Mouse (Mus musculus) embryo, embryonic 11.5 days (tissue): Measurements from ENCODE around the gene Cacna1c.

Experiments
- DNase-seq: peaks from one replicate; pipeline ENCODE4 v3.0.0-alpha.2; 2012; ENCODE audit warnings: low read depth, low spot score

Cacna1c gene

DNA sequence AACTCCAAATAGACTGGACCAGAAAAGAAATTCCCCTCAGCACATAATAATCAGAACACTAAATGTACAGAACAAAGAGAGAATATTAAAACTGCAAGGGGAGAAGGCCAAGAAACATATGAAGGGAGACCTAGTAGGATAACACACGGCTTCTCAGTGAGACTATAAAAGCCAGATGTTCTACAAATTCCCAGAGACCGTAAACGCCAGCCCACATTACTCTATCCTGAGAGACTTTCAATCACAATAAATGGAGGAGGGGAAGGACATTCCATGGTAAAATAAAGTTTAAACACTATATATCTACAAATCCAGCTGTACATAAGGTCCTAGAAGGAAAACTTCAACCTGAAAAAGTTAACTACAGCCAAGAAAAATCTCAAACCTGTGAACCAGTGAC lies 185.3 kb downstream of the Cacna1c start:
- DNase-seq, result no peak

DNA sequence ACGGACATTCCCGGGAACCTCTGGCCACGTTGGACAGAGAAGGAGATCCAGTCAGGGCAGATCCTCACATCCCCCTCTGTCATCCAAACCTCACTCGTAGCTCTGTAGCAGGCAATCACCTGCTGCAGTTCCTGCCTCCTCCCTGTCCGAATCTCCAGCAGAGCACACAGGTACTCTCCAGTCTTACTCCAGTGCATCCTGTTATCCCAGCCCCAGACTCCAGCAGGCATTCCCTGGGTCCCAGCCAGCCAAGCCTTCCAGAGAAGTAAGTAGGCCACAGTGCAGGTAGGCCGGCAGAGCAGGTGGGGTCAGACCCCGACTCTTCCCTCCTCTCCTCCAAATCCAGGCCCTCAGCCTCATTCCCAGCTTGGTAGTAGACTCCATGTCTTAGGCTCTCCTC lies 186.7 kb downstream of the Cacna1c start:
- no peak for DNase-seq

DNA sequence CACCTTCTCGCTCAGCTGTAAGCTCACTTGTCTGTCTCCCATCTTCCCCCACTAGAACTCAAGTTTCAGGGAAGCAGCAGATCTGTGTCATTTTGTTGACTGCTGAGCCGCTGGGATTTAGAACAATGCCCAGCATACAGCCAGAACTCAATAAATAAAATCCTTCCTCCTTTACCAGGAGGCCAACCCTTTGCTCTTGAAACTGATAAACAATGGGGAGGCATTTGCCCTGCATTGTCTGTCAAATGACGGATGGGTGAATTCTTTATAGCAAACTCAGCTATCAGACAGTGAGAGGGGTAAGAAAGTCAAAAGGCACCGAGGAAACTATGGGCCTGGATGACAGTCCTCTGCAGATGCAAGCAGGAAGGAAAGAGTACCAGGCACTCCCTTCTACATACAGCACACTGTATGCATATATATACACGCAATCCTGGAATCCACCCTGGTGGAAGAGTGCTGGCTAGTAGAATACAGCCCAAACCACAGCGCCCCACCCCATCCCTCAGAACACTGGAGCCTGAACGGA lies 187.5 kb downstream of the Cacna1c start:
- no peak for DNase-seq

DNA sequence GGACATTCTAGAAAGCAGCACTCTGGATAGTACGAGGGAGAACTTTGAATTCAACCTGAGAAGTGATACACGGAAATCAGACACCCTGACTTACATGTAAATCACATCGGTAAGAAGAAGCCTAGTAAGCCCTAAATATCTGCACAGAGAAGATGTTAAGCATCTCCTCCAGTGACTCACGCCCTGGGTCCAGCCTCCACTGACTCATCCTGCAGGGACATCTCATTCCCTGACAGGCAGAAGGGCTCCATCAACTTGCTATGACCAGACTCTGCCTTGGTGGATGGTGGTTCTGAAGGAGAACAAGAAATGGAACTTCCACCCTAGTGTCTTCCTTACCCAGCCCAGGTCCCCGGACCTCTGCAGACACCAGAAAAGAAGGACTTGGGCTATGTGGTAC lies 191.6 kb downstream of the Cacna1c start:
- no peak for DNase-seq

DNA sequence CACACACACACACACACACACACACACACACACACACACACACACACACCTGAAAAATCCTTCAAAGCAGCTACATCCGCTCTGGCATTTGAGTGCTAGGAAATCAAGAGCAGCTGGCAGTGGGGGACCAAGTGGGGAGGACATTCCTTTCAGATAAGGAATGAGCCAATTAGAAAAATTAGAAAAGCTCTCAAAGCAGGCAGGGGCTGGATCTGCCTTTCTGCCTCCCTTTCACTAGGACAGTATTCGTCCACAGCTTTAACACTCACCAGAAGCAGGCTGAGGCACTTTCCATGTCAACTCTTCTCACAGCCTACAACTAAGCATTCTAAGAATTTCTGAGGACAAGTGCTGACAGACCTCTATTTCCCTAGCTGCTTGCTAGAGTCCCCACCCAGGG lies 194.8 kb downstream of the Cacna1c start:
- DNase-seq, result no peak

DNA sequence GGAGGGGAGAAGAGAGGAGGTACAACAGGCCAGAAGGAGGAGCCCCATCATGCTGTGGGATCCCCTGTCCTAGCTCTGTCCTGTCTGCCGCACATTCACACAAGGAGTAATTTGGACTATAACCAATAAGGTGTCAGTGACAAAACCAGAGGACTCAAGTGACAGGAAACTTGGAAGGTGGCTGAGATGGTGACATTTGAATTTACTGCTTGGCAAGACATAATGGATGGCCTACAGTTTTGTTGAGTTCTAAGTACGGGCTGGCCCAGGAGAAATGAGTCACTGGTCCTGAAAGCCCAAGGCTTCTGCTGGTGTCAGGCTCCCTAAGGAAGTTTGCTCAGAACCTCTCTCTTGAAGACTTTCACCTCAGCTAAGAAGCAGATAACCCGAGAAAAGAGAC lies 196.0 kb downstream of the Cacna1c start:
- DNase-seq, result no peak

DNA sequence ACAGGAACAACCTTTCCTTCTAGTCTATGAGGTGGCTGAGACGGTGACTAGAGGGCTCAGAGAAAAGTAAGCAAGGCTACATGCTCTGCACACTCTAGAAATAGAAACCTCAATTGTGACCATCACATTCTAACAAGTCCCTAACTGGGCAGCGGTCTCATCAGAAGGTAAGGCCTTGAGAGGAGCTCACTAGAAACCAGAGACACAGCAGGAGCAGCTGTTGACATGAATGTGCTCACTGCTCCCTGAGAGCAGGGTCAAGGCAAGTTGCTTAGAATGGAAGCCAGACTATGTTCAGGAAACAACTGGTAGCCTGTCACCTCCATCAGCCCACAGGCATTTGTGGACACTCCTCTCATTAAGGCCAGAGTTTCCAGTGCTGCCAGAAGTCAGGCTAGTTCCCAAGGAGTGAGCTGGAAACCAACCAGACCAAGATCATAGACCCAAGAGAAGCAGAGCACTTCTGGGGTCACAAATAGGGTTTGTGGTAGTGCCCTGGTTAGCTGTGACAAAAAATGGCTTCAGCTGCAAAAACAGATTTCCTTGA lies 196.8 kb downstream of the Cacna1c start:
- DNase-seq, result no peak

DNA sequence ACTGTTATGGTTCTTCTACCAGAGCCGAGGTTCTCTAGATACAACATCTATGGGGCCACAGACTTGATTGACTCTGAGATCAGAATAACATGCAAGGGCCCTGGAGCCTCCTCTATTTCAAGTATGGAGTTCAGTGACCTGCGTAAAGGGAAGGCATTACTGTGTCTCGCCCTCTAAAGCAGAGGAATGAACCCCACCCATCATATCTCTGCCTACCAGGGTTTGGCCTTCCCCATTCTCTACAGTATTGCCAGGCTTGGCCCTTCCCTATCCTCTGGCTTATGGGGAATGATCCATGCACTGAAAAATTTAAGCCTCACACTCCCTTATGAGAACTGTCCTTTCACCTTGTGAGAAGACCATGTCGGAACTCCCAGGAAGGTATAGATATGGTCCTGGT lies 198.8 kb downstream of the Cacna1c start:
- no peak for DNase-seq

DNA sequence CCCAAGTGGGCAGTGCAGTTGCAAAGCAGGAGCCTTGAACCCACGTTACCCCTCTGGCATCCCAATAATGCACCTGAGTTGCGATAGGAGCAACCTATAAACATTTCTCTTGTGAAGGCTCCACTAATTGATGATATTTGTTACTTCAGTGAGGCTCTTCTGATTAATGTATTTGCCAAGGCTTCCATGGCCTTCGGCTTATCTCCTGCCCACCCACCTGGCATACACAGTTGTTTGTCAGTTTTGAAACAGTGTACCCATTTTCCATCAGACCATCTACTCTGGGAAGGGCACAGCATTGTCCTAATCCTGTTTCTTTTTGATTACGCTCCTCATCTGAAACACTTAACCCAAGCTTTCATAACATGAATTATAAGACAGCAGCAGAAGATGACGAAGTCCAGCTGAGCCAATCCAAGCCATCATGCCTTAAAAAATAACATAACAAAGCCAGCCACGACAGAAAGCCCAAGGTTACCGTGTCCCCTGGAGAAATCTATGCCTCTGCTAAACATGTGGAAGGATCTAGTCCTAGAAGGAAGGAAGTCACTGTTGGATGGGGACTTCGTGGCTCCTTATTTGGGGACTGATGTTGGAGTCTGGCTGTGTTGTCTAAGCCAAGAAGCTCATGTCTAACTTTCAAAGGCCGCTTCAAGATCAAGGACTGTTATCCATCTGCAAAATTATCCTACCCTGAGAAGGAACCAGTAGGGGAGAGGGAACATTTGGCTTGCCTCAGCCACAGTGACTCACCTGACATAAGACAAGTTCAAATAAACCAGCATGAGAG lies 201.8 kb downstream of the Cacna1c start:
- no peak for DNase-seq

DNA sequence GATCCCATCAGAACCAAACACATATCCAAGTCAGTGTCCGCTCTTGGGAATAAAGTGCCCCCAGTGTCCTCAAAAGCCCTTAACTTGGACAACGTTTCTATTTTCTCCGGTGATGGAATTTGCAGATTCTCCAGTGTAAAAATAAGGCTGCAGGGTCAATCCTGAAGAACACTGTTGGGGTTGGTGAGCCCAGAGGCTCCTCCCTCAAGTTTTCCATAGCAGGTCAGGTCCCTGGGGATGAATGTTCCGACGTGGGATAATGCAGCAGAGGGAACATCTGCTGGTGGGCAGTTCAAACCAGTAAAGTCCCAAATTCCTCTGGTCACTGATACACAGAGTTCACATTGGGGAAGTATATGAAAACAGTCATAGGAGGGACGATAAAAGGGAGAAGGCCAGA lies 203.8 kb downstream of the Cacna1c start:
- no peak for DNase-seq

DNA sequence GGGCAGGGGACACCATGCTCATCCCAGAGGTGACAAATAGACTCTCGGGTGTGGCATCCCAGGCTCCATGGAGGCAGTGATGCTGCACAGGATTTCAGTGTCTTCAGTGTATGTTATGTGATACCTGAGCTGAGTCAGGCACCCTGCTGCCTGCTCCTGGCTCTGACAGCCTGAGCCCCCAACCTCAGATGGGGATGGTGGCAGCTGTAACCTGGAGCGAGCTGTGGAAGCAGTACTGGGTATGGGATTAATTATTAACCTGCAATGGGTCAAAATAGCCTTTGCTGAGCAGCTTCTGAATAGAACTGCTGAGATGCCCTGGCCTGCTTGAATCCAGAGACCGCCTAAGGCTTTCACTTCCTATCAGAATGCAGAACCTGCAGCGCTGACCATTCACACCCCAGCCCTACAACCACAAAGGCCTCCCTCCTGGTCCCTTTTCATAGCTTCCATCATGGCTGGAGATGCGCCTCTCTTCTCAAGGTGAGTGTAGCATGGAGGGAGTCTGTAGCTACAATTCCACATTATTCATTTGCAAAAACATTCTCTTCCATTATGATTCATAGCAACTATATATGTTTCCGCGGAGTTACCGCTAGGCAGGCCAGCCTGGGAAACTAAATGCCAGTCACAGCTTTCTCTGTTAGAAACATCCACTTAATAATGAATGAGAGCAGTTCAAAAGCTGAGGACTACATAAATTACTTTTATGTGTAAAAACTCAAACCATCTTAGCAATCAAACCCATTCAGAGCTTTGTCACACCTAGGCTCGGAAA lies 206.0 kb downstream of the Cacna1c start:
- DNase-seq, result no peak

DNA sequence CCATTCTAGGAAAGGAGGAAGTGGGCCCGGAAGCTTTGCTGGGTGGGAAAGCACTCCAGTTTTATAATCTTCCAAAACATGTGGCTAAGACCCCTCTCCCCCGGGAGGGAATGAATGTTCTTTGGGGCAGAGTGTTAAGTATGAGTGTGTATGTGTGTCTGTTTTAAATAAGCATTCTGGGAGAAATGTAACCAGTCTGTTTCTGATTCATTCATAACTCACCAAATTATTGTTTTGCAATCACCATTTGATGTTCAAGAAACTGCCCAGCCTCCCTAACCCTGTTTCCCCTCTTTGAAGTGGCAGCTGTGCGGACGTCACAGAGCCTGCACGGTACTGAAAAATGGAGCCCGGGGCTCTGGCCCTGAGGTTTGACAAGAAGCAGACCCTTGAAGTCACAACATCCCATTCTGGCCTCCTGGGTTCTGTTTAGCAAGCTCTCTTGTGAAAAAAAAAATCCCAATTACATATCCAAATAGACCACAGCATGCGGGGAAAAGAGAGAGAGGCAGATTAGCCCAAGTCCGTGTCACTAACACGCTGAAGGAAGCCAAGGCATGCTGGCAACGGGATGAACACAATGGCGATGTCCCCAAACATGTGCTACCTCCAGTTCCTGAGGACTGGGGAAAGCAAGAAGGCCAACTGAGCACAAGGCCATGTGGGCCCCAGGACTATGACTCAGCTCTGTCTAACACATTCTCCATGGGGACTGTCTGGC lies 211.9 kb downstream of the Cacna1c start:
- DNase-seq, result peak; percentile 23

DNA sequence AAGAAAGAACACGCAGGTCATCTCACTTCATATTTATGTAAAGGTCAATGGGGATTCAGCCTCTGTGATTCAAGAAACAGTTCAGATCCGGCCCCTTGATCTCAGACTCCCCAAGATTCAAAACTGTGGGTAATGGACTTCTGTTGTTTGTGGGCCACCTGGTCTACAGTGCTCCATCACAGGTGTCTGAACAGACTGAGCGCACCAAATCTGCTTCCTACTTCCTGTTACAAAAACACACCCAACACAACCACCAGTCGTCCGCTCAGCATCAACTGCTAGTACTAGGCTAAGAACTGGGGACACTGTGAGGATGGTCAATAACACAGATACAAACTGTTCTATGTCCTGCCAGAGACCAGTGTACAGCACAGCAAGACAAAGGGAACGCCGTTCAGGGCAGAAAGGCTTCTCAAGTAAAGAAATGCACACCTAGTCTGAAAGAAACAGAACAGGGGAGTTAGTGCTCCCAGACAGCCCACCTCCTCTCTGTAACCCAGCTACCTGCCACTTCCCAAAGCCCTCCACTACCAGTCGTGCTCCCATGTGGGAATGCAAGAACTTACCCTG lies 212.7 kb downstream of the Cacna1c start:
- DNase-seq, result no peak

DNA sequence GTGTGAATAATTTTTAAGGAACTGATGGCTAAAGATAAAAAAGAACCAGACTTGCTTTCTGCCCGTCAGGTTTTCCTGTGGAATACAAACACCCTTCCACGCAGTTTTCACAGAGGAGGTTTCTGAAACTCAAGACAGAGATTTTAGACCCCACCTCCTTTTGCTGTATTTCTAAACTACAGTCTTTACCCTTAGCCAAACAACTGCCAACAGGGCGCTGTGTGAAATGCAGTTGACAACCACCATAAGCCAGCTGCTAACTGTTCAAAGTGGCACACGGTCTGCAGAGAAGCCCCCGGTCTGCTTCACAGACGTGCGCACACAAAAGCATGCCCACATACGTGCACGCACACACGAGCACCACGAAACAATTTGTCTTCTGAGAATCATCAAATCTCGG lies 216.0 kb downstream of the Cacna1c start:
- no peak for DNase-seq

DNA sequence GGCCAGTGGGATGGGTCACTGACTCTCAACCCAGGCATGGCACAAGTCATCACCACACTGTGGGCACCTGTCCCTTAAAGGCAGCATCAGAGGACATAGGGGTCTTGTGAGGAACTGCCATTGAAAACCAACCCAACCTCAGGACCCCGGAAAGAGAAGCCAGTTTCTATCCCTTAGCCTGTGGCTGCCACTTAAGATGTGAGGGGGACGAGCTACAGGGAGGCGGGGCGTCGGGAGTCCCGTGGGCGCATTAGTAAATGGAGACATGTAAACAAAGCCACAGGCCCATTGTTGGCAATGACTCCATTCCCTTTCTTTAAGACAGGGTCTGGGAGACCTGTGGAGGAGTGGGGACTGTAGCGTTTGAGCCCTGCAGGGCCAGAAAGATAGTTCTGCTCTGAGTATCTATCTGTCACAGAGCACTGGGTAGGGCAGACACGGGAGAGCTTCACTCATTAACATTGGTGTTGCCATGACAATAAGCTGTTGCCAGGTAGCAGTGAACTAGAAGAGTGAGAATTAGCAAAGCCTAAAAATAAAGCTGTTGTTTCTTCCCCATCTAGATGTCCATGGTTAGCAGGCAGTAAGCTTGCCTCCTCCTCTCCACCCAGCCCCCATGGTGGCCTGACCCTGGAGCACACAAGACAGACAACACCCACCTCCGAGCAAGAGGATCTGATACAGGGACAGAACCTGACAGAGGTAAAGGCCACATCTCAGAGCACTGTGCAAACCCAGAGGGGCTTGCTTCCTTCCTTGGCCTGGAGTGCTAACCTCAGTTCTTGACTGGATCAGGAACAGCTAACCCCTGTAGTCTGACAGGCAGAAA lies 218.6 kb downstream of the Cacna1c start:
- no peak for DNase-seq

DNA sequence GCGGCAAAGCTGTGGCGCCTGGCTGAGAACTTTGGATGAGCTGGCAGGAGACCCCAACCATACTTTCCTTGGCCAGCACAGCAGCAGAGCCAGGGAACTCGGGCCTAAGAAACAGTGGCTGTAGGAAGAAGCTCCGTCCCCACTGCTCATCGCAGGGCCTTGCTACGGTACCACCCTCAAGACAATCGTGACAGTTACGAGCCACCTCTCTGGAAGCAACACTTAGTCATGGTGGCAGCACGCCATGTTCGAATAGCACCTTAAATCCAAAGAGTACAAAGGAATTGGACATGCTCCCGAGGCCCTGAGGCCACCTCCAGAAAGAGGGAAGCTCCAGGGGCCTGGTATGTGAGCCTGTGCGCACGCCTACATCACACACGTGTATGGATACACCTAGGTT lies 219.6 kb downstream of the Cacna1c start:
- DNase-seq, result no peak

DNA sequence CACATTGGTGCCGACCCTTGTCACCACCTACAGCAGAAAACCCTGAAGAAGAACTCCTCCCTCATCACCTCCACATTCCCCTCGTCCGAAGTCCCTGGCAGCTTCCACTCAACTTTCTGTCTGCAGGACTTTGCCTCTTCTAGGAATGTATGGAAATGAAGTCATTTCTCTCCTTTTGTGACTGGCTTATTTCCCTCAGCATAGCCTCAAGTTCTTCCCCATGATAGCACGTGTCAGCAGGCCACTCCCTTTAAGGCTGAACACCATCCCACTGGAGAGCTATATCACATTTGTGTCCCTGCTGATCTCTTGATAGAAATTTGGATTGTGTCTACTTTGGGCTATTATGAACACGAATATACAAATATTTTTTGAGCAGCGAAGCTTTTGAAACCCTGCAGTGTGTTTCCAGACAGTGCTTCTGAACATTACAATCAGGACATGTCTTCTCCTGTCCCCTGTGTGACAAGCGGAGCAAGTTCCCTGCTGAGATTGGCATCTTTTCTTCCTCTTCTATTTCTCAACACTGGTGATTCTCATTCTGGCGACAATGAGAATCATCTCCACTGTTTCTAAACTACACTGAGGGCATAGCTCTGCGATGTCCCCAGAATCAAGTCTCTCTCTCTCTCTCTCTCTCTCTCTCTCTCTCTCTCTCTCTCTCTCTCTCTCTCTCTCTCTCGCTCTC lies 224.2 kb downstream of the Cacna1c start:
- no peak for DNase-seq

DNA sequence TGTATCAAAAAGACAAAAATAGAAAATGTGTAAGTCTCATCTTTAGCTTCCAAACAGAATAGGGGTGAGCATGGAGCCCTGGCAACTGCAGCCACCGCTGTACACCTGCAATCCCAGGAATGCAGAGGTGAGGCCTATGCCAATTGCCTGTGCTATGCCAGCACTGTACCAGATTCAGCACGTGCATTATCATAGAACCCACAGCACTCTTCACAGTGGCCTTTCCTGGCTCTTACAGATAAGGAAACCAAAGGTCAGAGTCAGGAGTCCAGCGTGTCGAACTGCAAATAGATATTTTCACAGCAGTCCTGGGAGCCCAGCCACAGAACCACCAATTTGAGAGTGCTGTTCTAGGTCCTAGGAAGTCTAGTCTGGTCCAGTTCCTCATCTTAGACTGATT lies 227.4 kb downstream of the Cacna1c start:
- no peak for DNase-seq

DNA sequence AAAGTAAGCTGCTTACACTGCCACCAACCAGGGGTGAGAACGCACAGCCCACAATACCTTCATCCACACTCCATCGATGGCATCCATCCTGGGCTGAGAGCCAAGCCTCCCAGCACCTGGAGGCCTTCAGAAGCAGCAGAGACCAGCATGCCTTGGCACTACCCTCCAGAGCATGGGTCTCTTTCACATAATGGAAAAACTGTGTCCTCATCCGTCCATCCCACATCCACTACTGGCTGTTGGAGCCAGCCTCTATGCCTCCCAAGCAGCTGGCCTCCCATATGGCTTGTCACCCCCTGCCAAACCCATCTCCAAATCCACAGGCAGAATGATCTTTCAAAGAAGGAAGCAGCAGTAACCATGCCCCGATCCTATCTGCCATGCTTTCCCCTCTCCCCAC lies 229.3 kb downstream of the Cacna1c start:
- no peak for DNase-seq

DNA sequence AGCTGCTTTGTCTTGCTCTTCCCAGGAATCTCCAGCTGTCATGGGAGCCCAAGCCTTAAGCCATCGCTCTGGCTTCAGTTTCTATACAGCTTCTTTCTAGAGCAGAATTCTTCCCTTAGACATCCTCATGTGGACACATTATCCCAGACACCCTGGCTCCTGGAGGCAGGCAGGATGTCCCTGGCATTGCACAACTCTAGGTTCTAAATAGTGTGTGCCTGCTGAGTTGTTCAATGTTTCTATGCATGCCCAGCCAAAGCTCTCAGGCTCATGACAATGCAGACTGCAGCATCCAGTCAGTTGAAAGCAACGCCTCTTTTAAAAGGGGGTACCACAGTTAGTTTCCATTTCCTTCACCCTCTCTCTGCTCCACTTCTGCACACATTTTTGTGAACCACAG lies 230.6 kb downstream of the Cacna1c start:
- no peak for DNase-seq
